Mouse (Mus musculus) spleen, adult 10 weeks (tissue): ENCODE data around the gene Dguok. TPM values are rescaled to one million over a fixed set of nuclear protein-coding genes. Genes with fewer than 3 reads are reported as not detected.

Experiments
- polyA plus RNA-seq: library from polyadenylated mRNA; stranded (reverse); fragments of 350-450 nt; fragmentation: Illumina TruSeq; extraction: RNeasy Lipid Tissue Mini Kit (QIAGEN cat#74804); gene quantifications from one replicate; pipeline ENCODE4 v1.2.3, GENCODE M21; 2015; ENCODE audit warnings: low replicate concordance; ENCODE audit not compliant: insufficient read depth

Gene Dguok
- polyA plus RNA-seq: 75.7 TPM

DNA sequence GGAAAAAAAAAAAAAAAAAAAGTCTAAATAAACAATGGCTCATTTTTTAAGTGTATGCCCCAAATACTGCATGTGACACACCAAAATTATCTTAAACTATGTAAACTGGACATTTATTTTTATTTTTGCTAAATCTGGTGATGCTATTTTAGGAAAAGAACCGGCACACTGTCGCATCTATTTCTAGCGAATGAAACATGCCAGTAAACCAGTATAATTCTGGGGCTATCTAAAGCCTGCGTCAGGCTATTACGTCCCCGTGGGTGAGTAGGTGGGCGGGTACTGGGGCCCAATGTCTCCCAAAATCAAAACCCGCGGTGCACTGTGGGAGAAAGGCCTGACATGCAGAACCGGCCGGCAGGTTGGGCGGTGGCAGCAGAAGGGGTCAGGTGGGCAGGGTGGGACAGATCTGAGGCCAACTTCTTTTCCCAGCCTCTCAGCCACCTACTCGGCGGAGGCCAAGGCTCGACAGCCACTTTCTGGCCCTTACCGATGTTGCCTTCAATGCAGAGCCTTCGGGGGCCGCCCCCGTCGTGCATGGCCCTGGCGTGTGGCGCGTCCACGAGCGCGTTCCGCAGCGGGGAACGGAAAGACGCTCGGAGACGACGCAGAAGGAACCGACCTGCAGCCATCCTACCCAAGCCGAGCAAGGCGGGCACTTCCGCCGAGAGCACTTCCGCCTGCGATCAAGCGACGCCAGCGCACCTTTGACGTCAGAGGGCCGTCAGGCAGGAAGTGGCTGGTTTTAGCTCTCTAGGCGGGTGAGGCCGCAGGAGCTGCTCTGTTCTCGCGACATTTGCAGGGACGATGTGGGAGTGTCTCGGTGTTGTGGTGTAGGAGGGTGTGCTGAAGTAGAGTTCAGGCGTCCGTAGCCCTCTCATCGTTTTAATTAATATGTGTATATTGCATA is at the start of gene Dguok:
Dguok (minus strand) TSS at position 712 of the 910 bp plus-strand sequence.

DNA sequence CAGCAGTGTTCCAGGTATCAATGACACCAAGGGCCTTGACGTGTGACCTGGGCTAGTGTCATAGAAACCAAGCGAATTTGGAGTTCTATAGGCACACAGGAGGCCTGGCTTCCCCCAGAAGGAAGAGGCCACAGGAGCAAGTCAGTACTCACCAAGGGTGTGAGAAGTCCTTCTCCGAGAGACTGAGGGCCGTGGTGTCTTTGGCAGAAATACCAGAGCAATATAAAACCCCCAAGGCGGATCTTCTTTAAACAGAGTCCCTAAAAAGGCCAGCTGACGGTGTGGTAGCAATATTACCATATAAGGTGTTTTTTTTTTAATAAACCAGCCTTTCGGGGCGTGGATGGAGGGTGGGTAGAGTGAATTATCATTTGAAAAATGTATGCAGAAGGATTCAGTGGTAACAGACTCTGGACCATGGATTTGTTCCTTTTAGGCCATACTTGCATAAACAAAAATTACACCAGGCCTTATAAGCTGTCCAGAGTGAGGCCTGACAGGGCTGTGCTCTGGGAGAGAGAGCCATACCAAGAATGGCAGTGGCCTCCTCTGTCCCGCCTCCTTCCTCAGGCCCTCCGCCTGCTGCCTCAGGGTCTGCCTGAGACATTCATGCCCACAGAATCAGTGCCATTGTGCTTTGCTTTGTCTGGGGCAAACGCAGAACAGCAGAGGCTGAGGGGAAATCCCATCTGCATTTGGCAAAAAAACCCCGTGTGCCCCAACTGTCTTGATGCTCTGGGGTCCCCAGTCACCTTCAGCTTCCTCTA is 29.4 kb upstream of the Dguok start, which contains the start of gene Actg2:
Actg2 (minus strand) TSS at position 238 of the 767 bp plus-strand sequence.

DNA sequence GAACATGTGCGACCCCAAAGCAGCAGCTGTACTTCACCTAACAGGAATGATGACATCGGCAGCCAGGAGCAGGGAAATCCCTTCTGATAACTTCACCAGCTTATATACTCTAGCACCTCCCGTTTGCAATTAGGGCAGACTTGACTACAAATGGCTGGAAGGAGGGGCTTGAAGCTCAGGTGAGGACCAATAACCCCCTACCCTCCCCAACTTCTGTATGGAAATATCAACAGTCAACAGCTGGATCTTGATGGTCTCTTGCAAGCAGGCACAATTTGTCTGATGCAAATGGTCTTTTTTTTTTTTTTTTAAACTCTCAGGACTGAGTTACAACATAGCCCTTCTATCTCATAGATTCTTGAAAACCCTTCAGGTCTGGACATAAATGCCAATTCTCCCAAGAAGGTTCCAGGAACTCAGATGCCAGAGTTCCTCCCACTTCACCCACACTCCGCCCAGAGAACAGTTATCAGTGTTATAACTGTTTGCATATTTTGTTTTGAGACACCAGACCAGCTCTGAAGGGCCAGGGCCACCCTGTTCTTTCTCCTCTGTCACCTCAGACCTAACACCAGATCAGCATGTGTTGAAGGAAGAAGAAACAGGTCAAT is 47.6 kb downstream of the Dguok start, which contains the start of gene Tet3:
Tet3 (minus strand) TSS at position 51 of the 611 bp plus-strand sequence.

Other genes starting within 250 kb of the Dguok start
- gene Mthfd2, start 181.1 kb downstream of the Dguok start, polyA plus RNA-seq: 34.2 TPM
- gene Mob1a, start 181.0 kb downstream of the Dguok start, polyA plus RNA-seq: 265 TPM
- gene Bola3, start 157.8 kb downstream of the Dguok start, polyA plus RNA-seq: 62.7 TPM
- gene Tet3, start 47.9 kb downstream of the Dguok start, polyA plus RNA-seq: 25.0 TPM
- 11.0 TPM for gene Actg2, start 29.3 kb upstream of the Dguok start, polyA plus RNA-seq
- gene Stambp, start 65.8 kb upstream of the Dguok start, polyA plus RNA-seq: 23.9 TPM
- not detected for gene Clec4f, start 149.2 kb upstream of the Dguok start, polyA plus RNA-seq
- 3.3 TPM for gene Cd207, start 170.9 kb upstream of the Dguok start, polyA plus RNA-seq
- gene Vax2, start 204.3 kb upstream of the Dguok start, polyA plus RNA-seq: not detected
- gene Atp6v1b1, start 236.0 kb upstream of the Dguok start, polyA plus RNA-seq: not detected